Mouse (Mus musculus) kidney, adult 11 months (tissue): ENCODE data around the gene 9530053A07Rik.

Experiments
- DNase-seq: peaks from one replicate; pipeline ENCODE4 v3.0.0; 2022

Gene 9530053A07Rik

DNA sequence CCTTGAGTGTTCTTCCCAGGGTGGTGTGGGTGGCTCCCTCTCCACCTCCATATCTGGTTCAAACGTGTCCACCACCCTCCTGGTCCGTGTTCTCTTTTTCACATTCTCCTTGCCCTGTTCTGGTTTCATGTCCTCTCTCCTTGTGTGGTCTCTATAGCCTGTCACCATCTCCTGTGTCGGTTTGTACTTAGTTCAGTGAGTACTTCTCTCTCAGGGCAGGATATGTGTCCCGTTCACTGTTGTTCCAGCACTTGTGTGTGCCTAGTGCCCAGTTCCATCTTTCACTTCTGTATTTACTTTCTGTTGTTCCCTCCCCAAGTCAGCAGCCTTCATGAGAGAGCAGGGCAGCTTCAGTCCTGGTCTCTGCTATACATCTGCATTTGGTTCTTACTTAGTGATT is 46.1 kb downstream of the 9530053A07Rik start:
- no peak for DNase-seq

DNA sequence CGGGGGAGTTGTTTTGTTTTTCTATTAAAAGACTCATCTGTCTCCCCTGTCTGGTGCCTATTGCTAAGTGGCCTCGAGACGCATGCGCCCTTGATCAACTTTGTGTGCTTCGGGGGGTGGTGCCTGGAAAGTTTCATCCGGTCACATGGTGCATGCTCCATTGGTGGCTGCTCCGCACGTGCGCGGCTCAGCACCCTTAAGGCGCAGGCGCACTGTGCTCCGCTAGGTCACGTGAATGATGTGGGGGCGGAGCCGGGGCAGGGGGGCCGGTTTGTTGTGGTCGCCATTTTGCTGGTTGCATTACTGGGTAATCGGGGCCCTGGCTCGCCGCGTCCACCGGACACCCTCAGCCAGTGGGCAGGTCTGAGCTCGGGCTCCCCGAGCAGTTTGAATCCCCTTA is 50.0 kb downstream of the 9530053A07Rik start, which contains the start of gene Dyrk1b:
TSS of gene Dyrk1b (plus strand) at position 242 of the 400 bp plus-strand sequence.
- DNase-seq: peak; percentile 99

DNA sequence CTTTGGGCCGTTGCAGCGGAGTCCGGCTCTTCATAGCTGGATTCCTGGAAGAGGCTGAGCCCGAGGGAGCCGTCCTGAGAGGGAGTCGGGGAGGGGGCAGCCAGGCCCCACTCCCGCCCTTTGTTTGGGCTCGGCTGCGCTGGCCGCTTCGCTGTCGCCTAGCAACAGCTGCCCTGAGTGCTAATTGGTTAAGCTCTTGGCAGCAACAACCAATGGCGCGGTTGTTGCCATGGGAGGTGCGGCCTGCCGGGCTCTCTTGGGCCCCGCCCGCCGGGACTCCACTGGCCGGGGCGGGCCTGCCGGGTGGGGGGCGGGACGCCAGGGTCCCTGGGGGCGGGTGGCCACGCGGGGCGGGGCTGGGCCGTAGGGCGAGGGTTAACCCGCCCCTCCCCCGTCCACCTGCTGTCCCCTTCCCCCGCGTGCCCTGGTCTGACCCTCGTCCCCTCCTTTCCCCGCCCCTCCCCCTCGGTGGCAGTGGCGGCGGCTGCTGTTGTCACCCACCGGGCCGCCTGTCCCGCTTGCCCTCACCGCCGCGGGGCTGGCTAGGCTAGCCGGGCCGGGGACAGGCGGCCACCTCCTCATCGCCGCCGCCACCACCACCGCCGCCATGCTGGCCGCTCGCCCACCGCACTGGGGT is 50.6 kb downstream of the 9530053A07Rik start:
- DNase-seq: peak; percentile 97

DNA sequence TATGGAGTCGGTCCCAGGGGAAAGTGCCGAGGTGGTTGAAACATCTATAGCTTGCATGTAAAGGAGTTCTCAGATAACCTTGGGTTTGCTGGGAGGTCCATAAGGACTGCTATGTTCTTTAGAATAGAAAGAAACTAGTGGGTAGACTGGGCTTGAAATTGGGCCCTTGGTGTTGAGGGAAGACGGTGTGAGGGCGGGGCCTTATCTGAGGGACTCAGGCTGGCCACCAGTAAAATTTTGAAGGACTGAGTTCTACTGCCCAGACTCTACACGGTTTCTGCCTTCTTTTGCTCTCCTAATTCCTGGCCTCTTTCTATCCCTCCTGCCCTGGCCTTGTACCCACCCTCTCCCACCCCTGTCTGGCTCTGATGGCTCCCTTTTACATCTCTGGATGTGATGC is 51.6 kb downstream of the 9530053A07Rik start:
- no peak for DNase-seq

DNA sequence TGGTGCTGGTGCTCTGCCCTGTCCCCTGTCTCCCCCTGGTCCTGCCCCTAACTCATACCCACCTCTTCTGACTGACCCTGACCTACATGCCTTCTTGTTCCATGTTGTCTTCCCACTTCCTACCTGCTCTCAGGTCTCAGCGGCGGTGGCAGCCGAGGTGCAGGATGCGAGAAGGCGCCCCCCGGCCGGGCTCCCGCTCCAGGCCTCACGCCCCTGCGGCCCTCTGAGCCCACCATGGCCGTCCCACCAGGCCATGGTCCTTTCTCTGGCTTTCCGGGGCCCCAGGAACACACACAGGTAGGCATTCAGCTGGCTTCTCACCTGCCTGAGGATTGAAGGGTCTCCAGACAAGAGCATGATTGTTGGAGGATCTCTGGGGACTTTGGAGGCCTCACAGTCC is 52.1 kb downstream of the 9530053A07Rik start:
- DNase-seq: no peak

DNA sequence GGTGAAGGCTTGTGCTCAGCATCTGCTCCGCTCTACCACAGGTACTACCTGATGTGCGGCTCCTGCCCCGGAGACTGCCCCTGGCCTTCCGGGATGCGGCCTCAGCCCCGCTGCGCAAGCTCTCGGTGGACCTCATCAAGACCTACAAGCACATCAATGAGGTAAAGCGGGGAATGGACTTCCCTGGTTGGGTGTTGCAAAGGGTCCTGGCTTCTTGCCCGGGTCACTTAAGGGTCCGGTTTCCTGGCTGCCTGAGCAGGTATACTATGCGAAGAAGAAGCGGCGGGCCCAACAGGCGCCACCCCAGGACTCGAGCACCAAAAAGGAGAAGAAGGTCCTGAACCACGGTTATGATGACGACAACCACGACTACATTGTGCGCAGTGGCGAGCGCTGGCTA is 53.1 kb downstream of the 9530053A07Rik start:
- no peak for DNase-seq

DNA sequence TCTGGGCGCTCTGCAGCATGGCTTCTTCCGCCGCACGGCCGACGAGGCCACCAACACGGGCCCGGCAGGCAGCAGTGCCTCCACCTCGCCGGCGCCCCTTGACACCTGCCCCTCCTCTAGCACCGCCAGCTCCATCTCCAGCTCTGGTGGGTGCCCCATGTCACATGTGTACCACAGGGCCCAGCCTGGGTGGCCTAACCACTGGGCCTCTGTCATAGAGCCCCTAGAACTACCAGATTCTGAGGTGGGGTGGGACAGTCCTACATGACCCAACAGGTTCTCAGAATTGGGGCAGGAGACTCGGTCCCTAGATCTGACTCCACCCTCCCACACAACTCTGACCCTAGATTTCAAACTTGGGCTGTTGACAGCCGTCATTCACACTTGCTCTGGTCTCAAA is 56.6 kb downstream of the 9530053A07Rik start:
- DNase-seq: no peak

DNA sequence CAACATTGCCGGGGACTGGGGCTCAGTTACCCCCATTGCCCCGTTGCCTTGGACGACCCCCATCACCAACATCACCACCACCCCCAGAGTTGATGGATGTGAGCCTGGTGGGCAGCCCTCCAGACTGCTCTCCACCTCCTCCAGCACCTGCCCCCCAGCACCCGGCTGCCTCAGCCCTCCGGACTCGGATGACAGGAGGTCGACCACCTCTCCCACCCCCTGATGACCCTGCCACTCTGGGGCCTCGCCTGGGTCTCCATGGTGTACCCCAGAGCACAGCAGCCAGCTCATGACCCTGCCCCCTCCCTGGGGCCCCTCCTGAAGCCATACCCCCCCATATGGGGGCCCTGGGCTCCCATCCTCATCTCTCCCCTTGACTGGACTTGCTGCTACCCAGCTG is 57.4 kb downstream of the 9530053A07Rik start:
- DNase-seq: no peak

DNA sequence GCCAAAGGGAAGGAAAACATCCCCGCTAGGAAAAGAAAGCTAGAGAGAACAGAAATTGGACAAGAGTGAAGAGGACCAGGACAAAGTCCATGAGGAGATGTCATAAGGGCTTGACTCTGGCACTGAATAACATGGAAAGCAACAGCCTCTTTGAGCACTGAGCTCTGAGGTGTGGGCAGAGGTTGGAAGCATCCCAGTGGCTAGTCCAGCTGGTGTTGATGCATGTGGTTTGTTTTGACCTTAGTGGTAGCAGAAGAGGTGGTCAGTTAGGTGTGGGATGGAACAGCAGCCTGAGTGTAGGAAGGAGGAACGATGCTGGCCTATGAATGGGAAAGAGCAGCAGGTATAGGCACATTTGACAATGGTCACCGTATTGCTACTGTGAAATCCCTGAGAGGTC is 62.2 kb downstream of the 9530053A07Rik start:
- no peak for DNase-seq

DNA sequence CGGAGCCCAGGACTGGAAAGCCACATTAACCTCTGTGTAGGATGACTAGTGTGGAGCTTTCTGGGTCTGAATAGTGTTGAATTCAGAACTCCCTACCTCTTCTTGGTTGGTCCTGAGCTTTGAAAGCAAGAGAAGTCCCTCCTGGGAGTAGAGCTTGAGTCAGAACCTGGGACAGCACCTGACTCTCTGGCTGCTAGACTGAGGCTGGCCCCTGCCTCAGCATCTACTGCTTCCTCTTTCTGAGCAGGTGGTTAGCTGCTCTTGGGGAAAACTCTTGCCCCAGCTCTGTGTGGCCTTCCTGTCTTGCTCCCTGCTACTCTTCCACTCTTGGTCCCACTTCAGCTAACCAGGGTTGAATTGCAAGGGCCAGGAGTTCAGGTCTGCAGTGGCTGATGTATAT is 62.6 kb downstream of the 9530053A07Rik start:
- no peak for DNase-seq

DNA sequence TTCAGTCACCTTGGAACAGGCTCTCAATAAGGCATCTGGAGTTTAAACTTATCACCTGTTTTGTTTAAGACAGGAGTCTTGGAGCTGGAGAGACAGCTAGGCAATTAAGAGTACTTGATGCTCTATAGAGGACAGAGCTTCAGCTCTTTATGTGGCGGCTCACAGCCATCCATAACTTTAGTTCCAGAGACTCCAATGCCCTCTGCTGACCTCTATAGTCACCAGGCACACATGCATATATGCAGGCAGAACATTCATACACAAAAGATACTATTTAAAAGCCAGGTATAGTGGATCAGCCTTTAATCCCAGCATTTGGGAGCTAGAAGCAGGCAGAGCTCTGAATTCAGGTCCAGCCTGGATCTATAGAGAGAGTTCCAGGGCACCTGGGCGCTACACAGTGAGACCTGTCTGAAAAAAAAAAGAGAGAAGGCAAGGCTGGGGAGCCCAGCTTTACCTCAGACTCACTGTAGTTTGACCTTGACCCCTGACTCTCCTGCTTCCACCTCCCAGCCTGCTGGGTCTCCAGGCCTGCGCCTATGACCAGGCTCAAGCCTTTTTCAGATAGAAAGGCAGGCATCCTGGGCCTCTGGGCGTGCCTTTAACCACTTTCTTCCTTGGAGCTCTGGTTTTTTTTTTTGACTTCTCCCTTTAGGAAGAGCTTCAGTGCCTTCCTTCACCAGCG is 66.3 kb downstream of the 9530053A07Rik start:
- DNase-seq: no peak

DNA sequence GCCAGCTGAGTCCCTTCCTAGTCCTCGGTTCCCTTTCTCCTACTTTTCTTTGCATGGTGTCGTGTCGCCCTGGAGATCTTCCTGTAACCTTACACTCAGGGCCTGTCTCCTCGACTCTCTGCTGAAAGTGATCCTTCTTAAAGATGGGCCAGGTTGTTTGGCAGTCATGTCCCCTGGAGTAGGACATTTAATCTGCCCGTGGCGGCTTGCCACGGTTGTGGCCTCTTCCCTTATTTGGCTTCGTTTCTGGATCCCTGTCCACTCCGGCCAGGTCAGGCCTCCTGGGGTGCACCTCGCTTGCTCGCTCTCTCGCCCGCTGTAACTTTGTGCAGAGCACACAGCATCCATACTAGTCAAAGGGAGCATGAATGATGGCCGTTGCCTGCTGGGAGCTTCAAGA is 67.3 kb downstream of the 9530053A07Rik start:
- no peak for DNase-seq

DNA sequence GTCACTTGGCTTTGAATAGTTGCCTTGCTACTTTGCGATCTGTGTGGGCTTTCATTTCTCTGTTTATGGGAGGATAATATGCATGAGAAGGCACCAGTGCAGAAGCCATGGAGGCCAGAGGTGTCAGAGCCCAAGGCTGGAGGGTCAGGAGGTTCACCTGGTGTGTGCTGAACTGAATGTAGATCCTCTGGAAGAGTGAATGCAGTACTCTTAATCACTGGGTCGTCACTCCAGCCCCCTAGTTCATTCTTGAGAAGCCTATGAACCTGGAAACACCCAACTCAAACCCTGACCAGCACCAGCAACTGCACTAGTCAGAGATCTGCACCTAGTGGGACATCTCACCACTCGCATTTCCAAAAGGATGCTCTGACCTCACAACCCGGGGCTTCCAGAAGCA is 69.8 kb downstream of the 9530053A07Rik start:
- DNase-seq: no peak

DNA sequence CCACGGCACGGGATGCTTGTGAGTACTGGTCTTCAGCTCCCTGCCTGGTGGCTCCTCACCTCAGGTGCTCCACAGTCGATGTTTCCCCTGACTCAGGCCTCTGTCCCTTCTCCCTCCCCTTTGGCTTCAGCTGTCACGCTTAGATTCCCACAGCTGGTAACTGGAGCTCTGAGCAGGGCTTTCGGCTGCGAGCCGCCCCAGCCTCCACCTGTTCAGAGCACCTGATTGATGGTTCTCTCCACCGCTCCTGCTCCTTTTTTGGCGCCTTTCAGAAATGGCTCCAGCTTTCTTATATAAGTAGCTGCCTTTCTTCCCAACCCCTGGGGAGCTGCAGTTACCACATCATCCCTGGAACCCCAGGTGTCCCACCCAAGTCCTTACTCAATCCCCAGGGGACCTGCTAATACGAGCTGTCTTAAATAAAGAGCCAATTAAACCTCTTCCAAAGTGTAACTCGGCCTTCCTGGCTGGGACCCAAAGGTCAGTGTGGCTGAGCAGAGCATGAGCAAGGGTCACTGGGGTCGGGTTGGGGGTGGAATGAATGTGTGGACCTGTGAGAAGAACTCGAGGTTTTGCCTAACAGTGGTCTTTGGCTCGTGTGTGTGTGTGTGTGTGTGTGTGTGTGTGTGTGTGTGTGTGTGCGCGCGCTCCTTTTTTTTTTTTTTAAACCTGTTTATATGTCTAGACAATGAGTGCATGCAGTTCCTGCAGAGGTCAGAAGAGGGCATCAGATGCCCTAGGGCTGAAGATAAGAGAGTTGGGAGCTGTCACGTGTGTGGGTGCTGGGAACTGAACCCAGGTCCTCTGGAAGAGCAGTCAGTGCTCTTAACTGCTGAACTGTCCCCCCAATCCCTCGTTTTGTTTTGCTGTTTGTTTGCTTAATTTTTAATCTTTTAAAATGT is 74.2 kb downstream of the 9530053A07Rik start:
- DNase-seq: peak; percentile 78

DNA sequence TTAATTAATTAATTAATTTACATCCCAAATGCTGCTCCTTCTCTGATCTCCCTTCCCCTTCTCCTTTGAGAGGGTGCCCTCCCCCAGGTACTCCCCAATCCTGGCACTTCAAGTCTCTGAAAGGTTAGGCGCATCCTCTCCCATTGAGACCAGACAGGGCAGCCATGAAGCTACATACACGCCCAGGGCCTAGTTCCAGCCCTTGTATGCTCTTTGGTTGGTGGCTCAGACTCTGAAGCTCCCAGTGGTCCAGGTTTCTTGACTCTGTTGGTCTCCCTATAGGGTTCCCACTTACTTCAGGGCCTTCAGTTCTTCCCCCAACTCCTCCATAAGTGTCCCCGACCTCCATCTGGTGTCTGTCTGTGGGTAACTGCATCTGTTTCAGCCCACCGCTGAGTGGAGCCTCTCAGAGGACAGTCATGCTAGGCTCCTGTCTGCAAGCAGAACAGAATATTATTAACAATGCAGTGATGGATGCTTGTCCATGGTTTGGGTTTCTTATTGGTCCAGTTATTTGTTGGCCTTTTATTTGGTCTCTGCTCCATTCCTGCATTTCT is 76.9 kb downstream of the 9530053A07Rik start:
- DNase-seq: no peak

DNA sequence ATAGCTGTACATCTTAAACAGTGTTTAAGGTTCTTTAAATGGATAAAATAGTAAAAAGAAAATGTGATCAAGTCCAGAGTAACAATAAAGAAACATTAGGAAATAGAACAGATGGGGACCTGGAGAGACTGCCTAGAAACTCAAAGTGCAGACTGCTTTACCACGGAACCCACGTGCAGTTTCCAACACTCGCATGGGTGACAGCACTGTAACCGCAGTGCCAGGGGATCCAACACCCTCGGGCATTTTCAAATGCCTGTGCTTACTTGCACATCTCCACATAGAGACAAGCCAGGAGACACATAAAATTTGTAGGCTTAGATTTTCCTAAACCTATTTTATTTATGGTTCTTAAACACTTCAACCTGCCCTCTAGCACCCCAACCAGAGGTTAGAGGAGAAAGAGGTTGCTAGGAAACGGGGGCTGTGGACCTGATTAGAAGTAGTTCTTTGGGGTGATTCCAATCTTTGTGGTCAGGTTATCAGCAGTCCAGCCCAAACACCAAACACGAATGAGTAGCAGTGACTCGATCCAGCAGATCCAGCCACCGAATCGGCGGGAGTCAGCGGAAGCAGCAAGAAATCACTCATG is 79.2 kb downstream of the 9530053A07Rik start:
- DNase-seq: no peak

DNA sequence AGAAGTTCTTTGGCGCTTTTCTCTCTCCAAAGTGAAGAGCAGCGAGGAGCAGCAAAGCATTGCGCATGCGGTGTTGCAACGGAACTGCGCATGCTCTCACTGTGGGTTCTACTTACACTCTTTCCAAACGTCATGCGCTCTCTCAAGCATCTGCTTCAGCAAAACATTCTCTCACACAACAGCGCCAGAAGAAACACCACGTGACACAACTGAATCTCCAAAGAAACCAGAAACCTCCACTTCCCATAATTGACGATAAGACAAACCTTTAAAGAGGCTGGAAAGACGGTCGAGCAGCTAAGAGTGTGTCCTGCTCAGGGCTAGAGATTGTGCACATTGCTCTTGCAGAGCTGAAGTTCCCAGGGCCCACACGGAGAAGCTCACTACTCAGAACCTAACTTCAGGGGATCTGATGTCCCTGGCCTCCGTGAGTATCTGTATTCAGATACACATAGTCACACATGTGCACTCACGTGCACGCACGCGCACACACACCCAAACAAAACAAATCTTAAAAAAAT is 79.8 kb downstream of the 9530053A07Rik start:
- DNase-seq: peak; percentile 69

DNA sequence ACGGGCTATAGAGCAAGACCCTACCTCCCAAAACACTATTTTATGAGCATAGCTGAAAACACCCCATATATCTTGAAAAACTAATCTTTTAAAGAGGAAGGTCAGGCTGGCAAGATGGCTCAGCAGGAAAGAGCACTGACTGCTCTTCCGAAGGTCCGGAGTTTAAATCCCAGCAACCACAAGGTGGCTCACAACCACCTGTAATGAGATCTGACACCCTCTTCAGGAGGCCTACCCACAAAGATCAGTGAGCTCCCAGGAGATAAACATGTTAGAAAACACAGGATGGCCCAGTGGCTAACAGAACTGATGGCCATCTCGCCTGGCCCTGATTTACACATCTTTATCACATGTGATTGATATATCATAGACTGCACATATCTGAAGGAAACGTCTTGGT is 81.5 kb downstream of the 9530053A07Rik start:
- DNase-seq: no peak

DNA sequence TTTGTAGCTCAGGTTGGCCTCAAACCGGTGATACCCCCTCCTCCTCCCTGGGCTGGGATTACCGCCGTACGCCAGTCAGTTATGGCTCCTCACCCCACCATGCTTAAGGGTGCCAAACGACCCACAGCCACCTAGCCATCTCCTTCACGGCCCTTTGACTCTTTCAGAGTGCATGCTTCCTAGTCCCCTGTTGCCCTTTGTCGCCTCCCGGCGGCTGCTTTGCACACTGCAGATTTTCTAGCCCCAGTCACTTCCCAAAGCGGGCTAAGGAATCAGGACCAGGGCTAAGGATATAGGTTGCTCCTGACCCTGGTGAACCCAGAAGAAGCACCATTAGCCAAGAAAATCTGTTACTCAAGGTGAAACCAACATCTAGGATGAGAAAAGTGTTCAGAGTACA is 84.9 kb downstream of the 9530053A07Rik start:
- DNase-seq: peak; percentile 58
